Mouse (Mus musculus) layer of hippocampus, postnatal 10 days (tissue): Measurements from ENCODE around the gene Sptbn2. TPM values are rescaled to one million over a fixed set of nuclear protein-coding genes. Genes with fewer than 3 reads are reported as not detected.

Source experiments
- DNase-seq, 2 experiments: peaks; one replicate each; pipeline ENCODE4 v3.0.0; 2021; ENCODE audit warnings: low spot score in 2 of 2
- long read RNA-seq: library from polyadenylated mRNA; stranded (forward); transcript quantifications from one replicate; pipeline ENCODE4 v2.0.0, GENCODE M21; 2023
- total RNA-seq, 2 experiments: library from RNA; stranded (reverse); gene quantifications; 2 replicates each; pipeline ENCODE4 v1.2.3; 2021

Gene Sptbn2
- 100 to 1,000 TPM; 545 to 601 TPM for total RNA-seq
- long read RNA-seq, full-length matches to known transcripts = 12 of 138 reads
- long read RNA-seq, partial matches to known transcripts = 121 of 138 reads
- long read RNA-seq, other reads (novel, unspliced or antisense) = 5 of 138 reads

- peak; percentile 42 to 61 for DNase-seq
Measured at GRCm38 (mm10) chr19:4711098-4711600, at the start of gene Sptbn2. Gene Sptbn2 (plus strand): TSS chr19:4711167.

GRCm38 (mm10) chr19:4666815-4667214, 44.2 kb upstream of the Sptbn2 start:
- no peak for DNase-seq

- no peak for DNase-seq
Measured at GRCm38 (mm10) chr19:4670776-4671175, 40.2 kb upstream of the Sptbn2 start.

- DNase-seq = no peak
Measured at GRCm38 (mm10) chr19:4672401-4672800, 38.6 kb upstream of the Sptbn2 start.

GRCm38 (mm10) chr19:4694346-4694745, 16.6 kb upstream of the Sptbn2 start:
- DNase-seq = no peak

- DNase-seq = no peak
Measured at GRCm38 (mm10) chr19:4697121-4697520, 13.8 kb upstream of the Sptbn2 start.

- no peak for DNase-seq
Measured at GRCm38 (mm10) chr19:4697721-4698120, 13.2 kb upstream of the Sptbn2 start.

GRCm38 (mm10) chr19:4698205-4698677, 12.7 kb upstream of the Sptbn2 start, which contains the start of gene Gm960:
Gene Gm960 (minus strand): TSS chr19:4698668.
- DNase-seq = peak; percentile 85 to 90

- no peak for DNase-seq
Measured at GRCm38 (mm10) chr19:4698856-4699255, 12.1 kb upstream of the Sptbn2 start.

GRCm38 (mm10) chr19:4699821-4700220, 11.1 kb upstream of the Sptbn2 start:
- no peak for DNase-seq

- no peak for DNase-seq
Measured at GRCm38 (mm10) chr19:4700656-4701055, 10.3 kb upstream of the Sptbn2 start.

- no peak for DNase-seq
Measured at GRCm38 (mm10) chr19:4701221-4701620, 9.7 kb upstream of the Sptbn2 start.

GRCm38 (mm10) chr19:4708765-4709164, 2.2 kb upstream of the Sptbn2 start:
- DNase-seq = no peak

- DNase-seq = peak; percentile 52 to 64
Measured at GRCm38 (mm10) chr19:4711601-4712155, 711 bp downstream of the Sptbn2 start.

GRCm38 (mm10) chr19:4712156-4712780, 1.3 kb downstream of the Sptbn2 start:
- DNase-seq = peak; percentile 40 to 49

- DNase-seq = no peak
Measured at GRCm38 (mm10) chr19:4712781-4713526, 2.0 kb downstream of the Sptbn2 start.

- DNase-seq = no peak
Measured at GRCm38 (mm10) chr19:4713886-4714285, 2.9 kb downstream of the Sptbn2 start.

- DNase-seq = no peak
Measured at GRCm38 (mm10) chr19:4716756-4717155, 5.8 kb downstream of the Sptbn2 start.

GRCm38 (mm10) chr19:4717281-4717680, 6.3 kb downstream of the Sptbn2 start:
- DNase-seq = no peak

GRCm38 (mm10) chr19:4718716-4719115, 7.7 kb downstream of the Sptbn2 start:
- no peak for DNase-seq

- DNase-seq = no peak
Measured at GRCm38 (mm10) chr19:4719351-4719764, 8.4 kb downstream of the Sptbn2 start.

- DNase-seq = no peak
Measured at GRCm38 (mm10) chr19:4720112-4720511, 9.1 kb downstream of the Sptbn2 start.
